17 mouse cellular contexts compared by ENCODE assay signal in the genomic region with DNA sequence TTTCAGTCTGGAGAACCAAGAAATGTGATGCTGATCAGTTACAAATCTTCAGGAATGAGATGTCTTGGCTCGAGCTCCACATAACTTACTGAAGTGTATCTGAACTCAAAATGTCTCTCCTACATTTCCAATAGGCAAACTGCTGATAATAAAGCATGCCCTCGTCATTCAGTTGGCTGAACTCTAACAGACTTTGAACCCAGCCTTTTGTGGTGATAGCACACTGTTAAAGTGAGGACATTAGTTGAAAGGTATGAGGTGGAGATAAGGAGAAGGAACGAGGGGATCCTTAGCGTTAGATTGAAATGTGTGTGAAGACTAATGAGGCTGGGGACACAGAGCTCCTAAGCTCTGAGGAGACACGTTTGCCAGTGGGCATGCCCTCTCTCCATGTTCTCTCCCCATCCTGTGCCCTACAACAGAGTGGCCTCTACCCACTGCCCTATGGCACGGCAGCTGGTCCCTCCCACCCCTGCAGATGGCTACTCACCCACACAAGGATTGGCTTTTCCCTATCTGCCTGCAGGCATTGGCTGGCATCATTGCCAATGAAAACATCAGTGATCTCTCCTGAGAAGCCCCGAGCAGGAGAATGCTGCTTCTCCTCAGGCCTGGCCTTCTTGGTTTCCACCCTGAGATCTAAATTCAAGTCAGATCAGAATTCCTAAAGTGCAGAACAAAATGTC.
A peak's percentile ranks its signal among the peaks of the same experiment; 100 is the strongest.
DNase-seq lines count a peak whose midpoint lies in the region; ATAC-seq lines count a peak whose summit lies in the region.
"Had no signal": no experiment of that assay in that cellular context is flagged by ENCODE, and none has a peak within 500 bp of the region (broad histone marks: within the 10 kb centered on the region; RNA-seq: fewer than 3 reads in every experiment).

No protein-coding gene starts in this region.

- peak; percentile 37; the same call in 1 of the 2 replicates for ATAC-seq in cerebellum, adult (ENCODE audit: insufficient number of reproducible peaks, low FRiP score, low TSS enrichment)
- ATAC-seq in frontal cortex, adult (ENCODE audit: low TSS enrichment): peak; percentile 20; the same call in 1 of the 2 replicates
- ATAC-seq: hindbrain, postnatal 0 days; liver, embryonic 12.5 days had no signal

- no peak for DNase-seq in cerebellum, postnatal 36 days
- DNase-seq in frontal cortex, postnatal 14 days (ENCODE audit: low spot score in 2 of 2): no peak
- DNase-seq in brain, adult 2 months (ENCODE audit: low read depth, low spot score): peak; percentile 66
- DNase-seq in layer of hippocampus, postnatal 10 days (ENCODE audit: low spot score in 2 of 2): peak; percentile 46 to 53
- DNase-seq in spleen, adult 18-20 months: no peak
- DNase-seq: adrenal gland, postnatal 36 days; gastrocnemius, postnatal 10 days; kidney, adult 8-10 months; kidney, postnatal 14 days; lung, adult 2 months; lung, postnatal 14 days; right cerebral cortex, postnatal 4 days; thymus, postnatal 25 days had no signal

Comparison
In these comparisons a context has a peak if more than half of its experiments do, and no peak if none do; other contexts are left out.
1. DNase-seq: peak in brain, adult 2 months (single experiment) and layer of hippocampus, postnatal 10 days (2 of 2); none in cerebellum, postnatal 36 days (0 of 2), frontal cortex, postnatal 14 days (0 of 2) and spleen, adult 18-20 months (0 of 2).